Mouse (Mus musculus) layer of hippocampus, adult 9-11 months (tissue): ENCODE measurements around the gene Cuta.
A peak's percentile ranks its signal among the peaks of the same experiment; 100 is the strongest.

Experiments used
- DNase-seq: peaks from one replicate; pipeline ENCODE4 v3.0.0; 2022

Gene Cuta

DNA sequence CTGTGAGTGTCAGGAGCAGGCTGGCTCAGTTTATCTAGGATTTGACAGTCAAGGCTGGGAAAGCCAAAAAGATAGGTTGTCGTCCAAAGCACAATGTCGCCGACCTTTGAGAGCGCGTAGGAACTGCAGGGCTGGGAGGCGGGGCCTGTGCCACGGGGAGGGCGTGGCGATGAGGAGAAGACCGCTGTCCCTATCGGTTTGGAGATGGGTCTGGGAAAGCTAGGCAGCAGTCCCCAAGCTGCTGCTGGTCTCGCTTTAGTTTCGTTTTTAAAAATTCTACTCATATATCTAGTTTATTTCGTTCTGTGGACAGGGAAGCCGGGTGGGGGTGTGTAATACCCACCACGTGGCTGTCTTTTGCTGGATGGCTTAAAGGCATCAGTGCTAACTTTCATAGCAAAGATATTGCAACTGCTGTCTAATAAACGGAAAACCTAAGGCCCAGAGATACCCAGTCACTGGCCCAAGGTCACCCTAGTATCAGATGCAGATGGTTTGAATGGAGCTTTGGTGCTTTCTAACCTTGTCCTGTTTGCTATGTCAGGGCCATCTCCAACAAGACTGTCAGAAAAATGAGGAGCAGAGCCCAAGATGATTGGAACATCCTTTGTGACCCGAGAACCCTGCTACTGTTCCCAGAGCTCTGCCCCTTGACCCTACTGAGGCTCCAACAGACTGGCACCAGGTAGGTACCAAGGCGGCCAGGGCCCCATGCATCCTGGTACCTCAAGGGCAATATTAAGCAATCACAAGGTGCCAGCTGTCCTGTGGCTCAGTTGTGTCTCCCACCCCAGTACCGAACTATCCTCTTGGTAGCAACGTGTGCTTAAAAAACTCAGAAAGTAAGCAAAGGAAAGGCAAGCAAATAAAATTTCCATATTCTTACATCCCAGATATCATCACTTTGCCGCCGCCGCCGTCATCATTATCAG lies 54.1 kb downstream of the Cuta start:
- peak; percentile 63 for DNase-seq
